Mouse (Mus musculus): Measurements from ENCODE around the gene Pim3. TPM values are rescaled to one million over a fixed set of nuclear protein-coding genes. Genes with fewer than 3 reads are reported as not detected.

Pim3 gene
- polyA plus RNA-seq, 1 experiment: 24.2 TPM

DNA sequence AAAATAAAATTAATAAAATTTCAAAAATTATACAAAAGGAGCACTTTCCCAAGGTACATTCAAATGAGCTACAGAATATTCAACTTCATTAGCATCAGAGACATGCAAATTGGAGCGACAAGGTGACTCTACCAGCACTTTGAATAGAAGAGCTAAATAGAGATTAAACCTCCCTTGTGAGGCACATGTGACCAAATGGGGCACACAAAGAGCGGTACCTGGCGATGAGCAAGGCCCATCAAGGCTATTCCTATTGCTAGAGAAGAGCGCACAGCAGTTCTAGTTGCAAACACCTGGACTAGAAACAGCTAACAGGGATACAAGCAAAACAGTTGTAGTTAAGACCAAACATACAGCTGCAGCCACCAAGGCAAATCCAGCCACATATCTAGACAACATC is 44.4 kb downstream of the Pim3 start:
- no peak for TF ChIP-seq CTCF (IDR thresholded peaks at IDR 0.05; ENCODE audit: borderline replicate concordance, insufficient read depth, low read depth, low read length)
- TF ChIP-seq POLR2A (IDR thresholded peaks at IDR 0.05; ENCODE audit: borderline replicate concordance, insufficient read depth, low read length): no peak
- Histone ChIP-seq H3K4me3 (replicated peaks; ENCODE audit: insufficient read depth, low read depth, low read length) (no peak overlapping the region), H3K27me3 (ENCODE audit: control insufficient read depth, insufficient read depth, low read length) (no peaks in the 10 kb centered on the region), H3K27ac (ENCODE audit: insufficient read depth, low read length) (no peak overlapping the region), H3K4me1 (ENCODE audit: control insufficient read depth, insufficient read depth, low read length) (no peaks in the 10 kb centered on the region)
- no peak for DNase-seq
- 81% methylated on average over 4 of the region's 4 CpGs for WGBS

DNA sequence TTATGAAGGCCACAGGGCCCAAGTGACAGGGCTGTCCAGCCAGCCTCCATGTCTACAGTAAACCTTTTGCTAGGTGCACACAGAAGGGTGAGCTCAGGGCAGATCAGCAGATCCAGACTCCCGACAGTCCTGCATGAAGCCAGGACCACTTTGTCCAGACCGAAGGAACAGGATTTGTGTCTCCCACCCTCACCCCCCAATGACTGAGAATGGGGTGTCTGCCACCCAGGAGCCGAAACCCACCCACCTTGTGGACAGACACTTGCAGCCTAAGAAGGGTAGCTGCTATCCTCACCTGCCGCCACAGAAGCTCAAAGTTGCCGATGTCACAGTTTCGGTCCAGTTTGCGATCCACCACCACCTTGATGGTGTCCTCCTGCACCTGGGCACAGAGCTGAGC is 53.1 kb downstream of the Pim3 start:
- H3K27me3 ChIP-seq (ENCODE audit: control insufficient read depth, insufficient read depth, low read length): no peaks in the 10 kb centered on the region
- TF ChIP-seq POLR2A (IDR thresholded peaks at IDR 0.05; ENCODE audit: borderline replicate concordance, insufficient read depth, low read length): no peak
- TF ChIP-seq CTCF (IDR thresholded peaks at IDR 0.05; ENCODE audit: borderline replicate concordance, insufficient read depth, low read depth, low read length): no peak
- H3K27ac ChIP-seq (ENCODE audit: insufficient read depth, low read length): no peak overlapping the region
- DNase-seq: no peak
- H3K4me1 ChIP-seq (ENCODE audit: control insufficient read depth, insufficient read depth, low read length): no peaks in the 10 kb centered on the region
- no peak overlapping the region for H3K4me3 ChIP-seq (replicated peaks; ENCODE audit: insufficient read depth, low read depth, low read length)
- 94% methylated on average over 7 of the region's 7 CpGs for WGBS

Other genes with a start within 250 kb of the Pim3 start
- gene Brd1, start 128.0 kb upstream of the Pim3 start, polyA plus RNA-seq (2012; rRNA removed): 25.7 and 26.1 TPM in 2 replicates
- gene Zbed4, start 110.5 kb upstream of the Pim3 start, polyA plus RNA-seq (2012; rRNA removed): 6.1 and 6.9 TPM in 2 replicates
- gene Alg12, start 42.9 kb upstream of the Pim3 start, polyA plus RNA-seq (2012; rRNA removed): 17.3 and 18.5 TPM in 2 replicates
- 28.6 and 32.0 TPM in 2 replicates for gene Creld2, start 42.5 kb upstream of the Pim3 start, polyA plus RNA-seq (2012; rRNA removed)
- 1.4 and 1.6 TPM in 2 replicates for gene Ttll8, start 92.2 kb downstream of the Pim3 start, polyA plus RNA-seq (2012; rRNA removed)
- 141 and 145 TPM in 2 replicates for gene Mlc1, start 116.8 kb downstream of the Pim3 start, polyA plus RNA-seq (2012; rRNA removed)
- 0.02 TPM in 1 of 2 replicates, not detected in the other for gene Mov10l1, start 120.7 kb downstream of the Pim3 start, polyA plus RNA-seq (2012; rRNA removed)
- 134 and 155 TPM in 2 replicates for gene Panx2, start 197.5 kb downstream of the Pim3 start, polyA plus RNA-seq (2012; rRNA removed)
- gene Trabd, start 212.9 kb downstream of the Pim3 start, polyA plus RNA-seq (2012; rRNA removed): 52.5 and 56.4 TPM in 2 replicates
- 58.1 and 65.6 TPM in 2 replicates for gene Selenoo, start 226.9 kb downstream of the Pim3 start, polyA plus RNA-seq (2012; rRNA removed)

All from cerebellum, adult 2 months (tissue).